Mouse (Mus musculus): Measurements from ENCODE around the gene Chkb.

Gene Chkb

DNA sequence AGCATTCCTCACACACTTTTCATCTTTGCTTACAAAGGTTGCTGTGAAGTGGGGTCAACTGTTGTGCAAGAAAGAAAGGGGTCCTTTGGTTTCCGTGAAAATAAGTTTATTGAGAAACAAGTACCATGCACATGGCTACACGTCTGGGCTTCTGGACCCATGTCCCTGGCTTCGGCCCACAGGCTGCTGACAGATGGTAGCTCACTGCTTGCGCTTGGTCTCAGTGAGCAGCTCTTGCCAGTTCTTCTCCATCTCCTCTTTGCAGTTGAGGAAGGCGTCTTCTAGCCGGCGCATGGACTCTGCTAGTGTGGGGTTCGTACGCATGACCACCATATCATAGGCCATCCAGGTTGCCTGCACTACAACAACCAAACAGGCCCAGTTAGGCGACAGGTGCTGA lies 39.6 kb downstream of the Chkb start:
- DNase-seq: no peak

DNA sequence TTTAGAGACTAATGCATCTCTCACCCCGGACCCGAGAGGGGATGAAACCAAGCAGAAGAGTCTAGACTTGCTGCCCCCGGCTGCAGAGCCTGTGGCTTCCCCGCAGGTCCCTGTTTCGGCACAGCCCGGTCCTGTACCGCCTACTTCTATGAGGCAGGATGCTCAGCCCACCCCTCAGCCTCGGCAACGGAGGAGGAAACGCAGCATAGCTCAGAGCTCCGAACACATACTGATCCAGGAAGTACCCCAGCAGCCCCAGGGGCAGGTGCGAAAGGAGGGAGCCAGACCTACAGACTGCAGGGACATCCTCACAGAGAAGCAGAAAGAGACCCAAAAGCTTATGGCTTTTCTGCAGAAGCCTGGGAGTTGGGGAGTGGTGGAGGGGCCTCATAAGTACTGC lies 42.6 kb downstream of the Chkb start:
- no peak for DNase-seq

DNA sequence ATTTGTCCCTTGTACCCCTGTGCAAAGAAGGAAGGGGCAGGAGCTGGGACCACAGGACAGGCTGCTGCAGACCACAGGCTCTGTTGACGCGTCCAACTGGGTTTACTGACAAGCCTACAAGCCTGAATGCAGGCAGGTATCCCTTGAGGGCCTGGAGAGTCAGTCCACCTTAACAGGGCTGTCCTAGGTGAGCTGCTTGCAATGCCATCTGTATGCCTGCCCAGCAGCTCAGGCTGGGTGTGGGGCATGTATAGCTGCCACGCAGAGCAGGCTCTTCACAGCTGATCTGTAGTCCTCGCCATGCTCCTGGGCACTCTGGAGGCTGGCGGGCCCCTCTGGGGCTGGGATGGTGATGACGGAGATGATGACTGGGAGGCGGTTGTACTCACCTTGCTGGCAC lies 45.1 kb downstream of the Chkb start, which contains the start of gene Klhdc7b:
Klhdc7b (plus strand) TSS at position 301 of the 400 bp plus-strand sequence.
- no peak for DNase-seq

DNA sequence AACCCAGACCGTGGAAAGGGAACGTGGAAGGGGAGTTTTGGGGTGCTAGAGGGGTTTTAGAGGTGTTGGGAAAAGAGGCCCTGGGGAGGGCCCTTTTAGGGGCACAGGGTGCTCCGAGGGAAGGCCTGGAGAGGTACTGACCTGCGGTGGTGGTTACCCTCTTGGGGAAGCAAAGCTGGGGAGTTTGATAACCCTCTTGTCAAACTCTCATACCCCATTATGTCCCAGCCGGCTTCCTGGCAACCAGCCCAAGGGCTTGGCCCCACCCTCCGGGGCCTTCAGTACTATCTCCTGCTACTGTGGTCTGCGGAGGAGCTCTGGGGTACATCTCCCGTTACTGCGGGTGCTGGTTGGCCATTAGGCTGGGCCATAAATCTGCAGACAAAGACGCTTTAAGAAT lies 50.3 kb downstream of the Chkb start:
- DNase-seq: no peak

DNA sequence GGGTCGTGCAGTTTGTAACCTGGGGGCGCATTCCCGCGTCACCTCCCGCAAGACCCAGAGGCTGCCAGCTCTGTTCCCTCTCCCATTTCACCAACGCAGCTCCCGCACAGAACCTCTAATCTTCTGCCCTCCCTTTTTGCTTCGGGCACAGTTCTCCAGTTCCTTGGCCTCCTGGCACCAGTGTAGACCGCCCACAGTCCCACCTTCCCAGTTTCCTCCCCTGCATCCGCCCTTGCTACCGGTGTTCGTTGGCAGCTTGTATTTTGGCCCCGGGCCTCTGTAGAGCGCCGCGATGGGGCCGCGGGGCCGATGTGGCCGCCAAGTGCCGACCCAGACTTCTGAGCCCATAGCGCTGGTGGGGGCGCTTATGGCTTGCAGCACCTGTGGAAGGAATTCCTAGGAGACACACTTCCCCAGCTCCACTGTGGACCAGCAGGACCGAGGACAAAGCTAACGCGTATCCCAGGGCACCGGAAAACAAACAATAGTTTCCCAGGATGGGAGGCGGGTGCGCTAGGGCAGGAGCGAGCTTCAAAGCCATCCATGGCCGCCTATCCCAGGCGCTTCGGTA lies 50.8 kb downstream of the Chkb start, which contains the start of gene Odf3b:
Odf3b (minus strand) TSS at position 452 of the 571 bp plus-strand sequence.
- no peak for DNase-seq

DNA sequence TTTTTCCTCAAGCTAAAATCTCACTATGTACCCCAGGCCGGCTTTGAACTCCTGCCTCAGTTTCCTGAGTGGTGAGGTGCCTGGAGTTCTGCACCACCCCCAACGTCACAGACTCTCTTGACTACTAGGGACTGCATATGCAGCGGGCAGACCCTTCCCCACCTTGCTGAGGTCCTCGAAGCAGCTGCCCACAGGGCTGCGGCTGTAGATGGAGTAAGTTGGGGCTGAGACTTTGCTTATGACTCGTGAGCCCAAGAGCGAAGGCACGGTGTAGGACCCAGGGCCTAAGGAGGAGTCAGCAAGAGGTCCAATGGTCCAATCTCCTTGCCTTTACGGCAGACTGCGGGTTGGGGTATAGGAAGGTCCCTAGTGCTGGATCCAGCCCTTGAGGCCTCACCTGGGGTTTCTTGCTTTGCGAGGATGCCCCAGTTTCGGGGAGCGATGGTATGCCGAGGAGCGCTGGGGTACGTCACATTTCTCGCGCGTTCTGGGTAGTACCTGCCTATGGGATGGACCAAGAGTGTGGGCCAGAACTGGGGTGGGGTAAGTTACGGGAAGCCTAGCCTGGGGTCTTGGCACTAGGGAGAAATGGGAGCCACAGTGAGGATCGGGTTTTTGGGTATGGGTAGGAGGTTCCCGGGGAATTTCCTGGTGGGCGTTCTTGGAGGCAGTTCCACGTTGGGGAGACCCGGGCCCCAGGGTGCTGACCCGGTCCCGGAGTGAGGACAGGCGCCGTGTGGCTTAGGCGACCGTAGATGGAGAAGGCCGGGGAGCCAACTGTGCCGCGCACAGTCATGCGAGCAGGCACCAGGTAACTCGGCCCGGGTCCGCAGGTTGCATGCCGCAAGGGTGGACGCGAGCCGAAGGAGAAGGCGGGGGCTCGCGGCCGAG lies 51.5 kb downstream of the Chkb start:
- DNase-seq: no peak

DNA sequence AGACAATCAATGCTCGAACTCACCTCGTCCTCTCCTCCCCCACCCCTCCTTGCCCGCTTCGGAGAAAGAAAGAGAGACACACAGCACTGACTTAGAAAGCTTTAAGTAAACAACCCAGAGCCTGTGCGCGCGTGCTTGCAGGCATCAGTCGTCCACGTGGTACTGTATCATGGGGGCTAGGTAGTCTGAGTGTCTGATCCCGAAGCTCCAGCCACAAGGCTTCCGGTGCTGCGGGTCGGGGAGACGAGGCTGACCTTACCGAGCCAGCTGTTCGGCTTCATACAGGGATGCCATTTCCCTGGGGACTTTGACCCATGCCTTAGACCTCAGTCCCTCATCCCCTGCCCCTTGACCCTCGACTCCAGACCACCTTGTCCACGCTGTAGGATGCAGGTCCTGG lies 52.3 kb downstream of the Chkb start:
- DNase-seq: no peak

DNA sequence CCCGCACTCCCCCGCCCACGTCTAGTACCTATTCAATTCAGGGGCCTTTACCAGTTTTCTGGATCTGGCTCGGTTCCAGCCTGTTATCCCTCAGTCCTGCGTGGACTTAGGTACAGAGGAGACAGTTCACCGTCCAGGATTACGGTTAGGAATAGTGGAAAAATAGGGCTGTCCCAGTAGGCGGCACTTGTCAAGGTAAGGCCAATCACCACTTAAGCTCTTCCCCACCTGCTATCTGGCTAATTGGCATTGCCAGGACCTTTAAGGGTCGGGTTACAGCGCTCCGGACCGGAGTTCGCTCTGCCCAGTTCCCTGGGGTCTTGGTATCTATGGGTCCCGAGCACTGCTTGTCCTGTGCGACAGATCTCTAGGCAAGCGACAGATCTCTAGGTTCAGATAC lies 52.8 kb downstream of the Chkb start, which contains the start of gene Tymp:
Tymp (minus strand) TSS at position 83 of the 400 bp plus-strand sequence.
- DNase-seq: no peak

All from right cerebral cortex, postnatal 25 days (tissue).